10 mouse cellular contexts compared by ENCODE assay signal in genomic region chr17:62720740-62721450, GRCm38 (mm10).
DNase-seq lines count a peak whose midpoint lies in the region; ATAC-seq and TF ChIP-seq lines count a peak whose summit lies in the region.
"Had no signal": no experiment of that assay in that cellular context is flagged by ENCODE, and none has a peak within 500 bp of the region (broad histone marks: within the 10 kb centered on the region; RNA-seq: fewer than 3 reads in every experiment).

No protein-coding gene starts in this region.

- H3K9me3 ChIP-seq in hindbrain, embryonic 11.5 days (ENCODE audit: control insufficient read depth, low read length), result no peaks in the 10 kb centered on the region
- no peaks in the 10 kb centered on the region for H3K9me3 ChIP-seq in hindbrain, embryonic 10.5 days
- H3K9me3 ChIP-seq in midbrain, embryonic 13.5 days, result no peaks in the 10 kb centered on the region
- no peaks in the 10 kb centered on the region for H3K9me3 ChIP-seq in midbrain, embryonic 10.5 days (replicated peaks)
- no peaks in the 10 kb centered on the region for H3K9me3 ChIP-seq in stomach, postnatal 0 days (ENCODE audit: control insufficient read depth, low read length)

- ATAC-seq in hindbrain, embryonic 11.5 days (ENCODE audit: low FRiP score), result 0 out of 2 replicates have a peak, but pooled peaks have one; percentile 22
- 0 out of 2 replicates have a peak, but pooled peaks have one; percentile 18 for ATAC-seq in midbrain, embryonic 13.5 days
- no peak for ATAC-seq in stomach, postnatal 0 days (ENCODE audit: low FRiP score, low TSS enrichment)

- no peak for DNase-seq in hindbrain, embryonic 11.5 days (ENCODE audit: low spot score)
- DNase-seq in hindbrain, embryonic 10.5 days (ENCODE audit: low spot score), result no peak
- no peak for DNase-seq in midbrain, embryonic 10.5 days (ENCODE audit: low spot score)
- DNase-seq in layer of hippocampus, postnatal 36 days, result peak; percentile 3 to 7
- DNase-seq in stomach, postnatal 0 days (ENCODE audit: low spot score), result no peak
- DNase-seq in adrenal gland, adult 2 months, result no peak
- no peak for DNase-seq in adrenal gland, adult 18-20 months (ENCODE audit: low spot score in 2 of 2)
- DNase-seq: gastrocnemius, adult 2 months; lung, adult 18-20 months had no signal

- H3K9ac ChIP-seq in hindbrain, embryonic 11.5 days (ENCODE audit: low read depth, low read length), result no peak overlapping the region
- H3K9ac ChIP-seq in midbrain, embryonic 13.5 days (replicated peaks), result no peak overlapping the region
- no peak overlapping the region for H3K9ac ChIP-seq in stomach, postnatal 0 days (ENCODE audit: low read length)

- H3K4me2 ChIP-seq in hindbrain, embryonic 11.5 days (replicated peaks; ENCODE audit: low read depth, low read length), result no peak overlapping the region
- no peak overlapping the region for H3K4me2 ChIP-seq in midbrain, embryonic 13.5 days (replicated peaks)
- H3K4me2 ChIP-seq in stomach, postnatal 0 days (replicated peaks; ENCODE audit: low read depth), result peak overlapping the region; percentile 18; the same call in 1 of the 2 replicates

- no peak for TF ChIP-seq CTCF in stomach, postnatal 0 days (IDR thresholded peaks at IDR 0.05; ENCODE audit: low read depth)

- TF ChIP-seq EP300 in stomach, postnatal 0 days (optimal IDR thresholded peaks at IDR 0.05), result no peak

- H3K4me1 ChIP-seq in hindbrain, embryonic 11.5 days (replicated peaks; ENCODE audit: control insufficient read depth, insufficient read depth, low read length), result no peaks in the 10 kb centered on the region
- peaks cover 42% of the 10 kb centered on the region for H3K4me1 ChIP-seq in hindbrain, embryonic 10.5 days (replicated peaks)
- peaks cover 39% of the 10 kb centered on the region for H3K4me1 ChIP-seq in midbrain, embryonic 13.5 days (replicated peaks)
- H3K4me1 ChIP-seq in midbrain, embryonic 10.5 days, result peaks cover 68% of the 10 kb centered on the region
- no peaks in the 10 kb centered on the region for H3K4me1 ChIP-seq in stomach, postnatal 0 days (replicated peaks; ENCODE audit: control insufficient read depth, insufficient read depth)

- H3K27ac ChIP-seq in hindbrain, embryonic 11.5 days (ENCODE audit: low read depth, low read length), result no peak overlapping the region
- H3K27ac ChIP-seq in hindbrain, embryonic 10.5 days, result no peak overlapping the region
- no peak overlapping the region for H3K27ac ChIP-seq in midbrain, embryonic 13.5 days
- H3K27ac ChIP-seq in midbrain, embryonic 10.5 days (replicated peaks), result no peak overlapping the region
- H3K27ac ChIP-seq in stomach, postnatal 0 days (replicated peaks), result no peak overlapping the region
- H3K27ac ChIP-seq: gastrocnemius, adult 2 months had no signal

- no peak overlapping the region for H3K4me3 ChIP-seq in hindbrain, embryonic 11.5 days (ENCODE audit: low read depth, low read length)
- no peak overlapping the region for H3K4me3 ChIP-seq in hindbrain, embryonic 10.5 days
- H3K4me3 ChIP-seq in midbrain, embryonic 13.5 days (replicated peaks), result no peak overlapping the region
- no peak overlapping the region for H3K4me3 ChIP-seq in midbrain, embryonic 10.5 days
- H3K4me3 ChIP-seq in stomach, postnatal 0 days (ENCODE audit: low read depth, low read length), result no peak overlapping the region
- H3K4me3 ChIP-seq: gastrocnemius, adult 2 months had no signal

- no peaks in the 10 kb centered on the region for H3K27me3 ChIP-seq in hindbrain, embryonic 11.5 days (ENCODE audit: control insufficient read depth, insufficient read depth, low read length)
- no peaks in the 10 kb centered on the region for H3K27me3 ChIP-seq in hindbrain, embryonic 10.5 days (ENCODE audit: insufficient read depth, poor library complexity, severe bottlenecking)
- H3K27me3 ChIP-seq in midbrain, embryonic 13.5 days, result no peaks in the 10 kb centered on the region
- no peaks in the 10 kb centered on the region for H3K27me3 ChIP-seq in midbrain, embryonic 10.5 days (ENCODE audit: low read depth, poor library complexity, severe bottlenecking)
- no peaks in the 10 kb centered on the region for H3K27me3 ChIP-seq in stomach, postnatal 0 days (ENCODE audit: control insufficient read depth, insufficient read depth, low read length)

- H3K36me3 ChIP-seq in hindbrain, embryonic 11.5 days (ENCODE audit: control insufficient read depth, insufficient read depth, low read length), result no peaks in the 10 kb centered on the region
- H3K36me3 ChIP-seq in hindbrain, embryonic 10.5 days, result no peaks in the 10 kb centered on the region
- H3K36me3 ChIP-seq in midbrain, embryonic 13.5 days, result no peaks in the 10 kb centered on the region
- no peaks in the 10 kb centered on the region for H3K36me3 ChIP-seq in midbrain, embryonic 10.5 days
- no peaks in the 10 kb centered on the region for H3K36me3 ChIP-seq in stomach, postnatal 0 days (ENCODE audit: control insufficient read depth, insufficient read depth, low read length)

- WGBS in hindbrain, embryonic 11.5 days, result 71% methylated on average over 20 of the region's 20 CpGs
- WGBS in hindbrain, embryonic 10.5 days, result 87% methylated on average over 20 of the region's 20 CpGs
- 75% methylated on average over 20 of the region's 20 CpGs for WGBS in midbrain, embryonic 13.5 days
- WGBS in midbrain, embryonic 10.5 days, result 82% methylated on average over 20 of the region's 20 CpGs
- 50% methylated on average over 20 of the region's 20 CpGs for WGBS in stomach, postnatal 0 days

Comparison
In these comparisons a context has a peak if more than half of its experiments do, and no peak if none do; other contexts are left out.
1. DNase-seq: peak in layer of hippocampus, postnatal 36 days (2 of 2); none in hindbrain, embryonic 11.5 days (single experiment), hindbrain, embryonic 10.5 days (single experiment), midbrain, embryonic 10.5 days (single experiment), stomach, postnatal 0 days (single experiment), adrenal gland, adult 2 months (single experiment) and adrenal gland, adult 18-20 months (0 of 2).